Mouse (Mus musculus) adrenal gland, postnatal 25 days (tissue): ENCODE data around the gene Bahcc1. TPM values are rescaled to one million over a fixed set of nuclear protein-coding genes. Genes with fewer than 3 reads are reported as not detected.

Source experiments
- DNase-seq: peaks from one replicate; pipeline ENCODE4 v3.0.0; 2021; ENCODE audit warnings: mixed read lengths
- long read RNA-seq: library from polyadenylated mRNA; stranded (forward); transcript quantifications from one replicate; pipeline ENCODE4 v2.0.0, GENCODE M21; 2021
- total RNA-seq: library from RNA; stranded (reverse); gene quantifications from 2 replicates; pipeline ENCODE4 v1.2.3, GENCODE M21; 2021

Bahcc1 gene
- total RNA-seq, result 23.8 and 25.8 TPM in 2 replicates
- long read RNA-seq, partial matches to known transcripts, result 1 of 3 reads
- long read RNA-seq, other reads (novel, unspliced or antisense), result 2 of 3 reads

DNA sequence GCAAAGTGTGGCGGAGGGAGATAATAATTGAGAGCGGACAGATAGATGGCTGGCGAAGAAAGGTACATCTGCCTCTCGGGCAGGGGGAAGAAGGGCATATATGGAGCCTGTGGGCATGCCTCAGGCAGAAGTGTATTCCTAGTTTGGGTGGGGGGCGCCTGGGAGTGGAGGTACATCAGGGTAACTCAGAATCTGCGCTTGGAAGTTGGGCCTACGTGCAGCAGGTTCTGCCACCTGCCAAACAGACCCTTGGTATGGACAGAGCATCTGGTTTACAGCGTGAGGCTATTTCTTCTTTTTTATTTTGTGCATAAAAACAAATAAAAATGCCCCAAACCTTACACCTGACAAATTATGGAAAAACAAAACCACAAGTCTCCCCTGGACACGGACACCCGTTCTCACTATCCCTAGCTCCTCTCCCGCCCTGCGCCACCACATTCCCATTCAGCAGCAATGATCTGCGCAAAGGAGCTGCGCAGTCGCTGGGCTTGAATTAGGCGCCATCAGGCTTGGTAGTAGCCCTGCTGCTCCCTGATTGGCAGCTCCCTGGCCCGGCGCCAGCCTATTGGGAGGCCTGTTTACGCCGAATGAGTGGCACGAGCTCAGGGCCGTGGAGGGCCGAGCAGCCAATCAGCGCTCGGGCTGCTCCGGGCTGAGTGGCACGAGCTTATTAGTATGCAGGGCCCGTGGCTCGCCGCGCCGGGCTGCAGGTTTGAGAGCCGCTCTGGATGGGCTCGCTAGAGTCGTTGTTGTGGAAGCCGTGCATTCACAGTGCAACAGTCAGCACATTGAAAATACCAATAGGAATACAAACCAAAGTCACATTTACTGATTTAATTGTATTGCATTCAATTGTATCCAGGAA, at the start of gene Bahcc1:
Gene Bahcc1, plus strand, starts transcription at position 718 of the 868 bp plus-strand sequence.
- peak; percentile 100 for DNase-seq

DNA sequence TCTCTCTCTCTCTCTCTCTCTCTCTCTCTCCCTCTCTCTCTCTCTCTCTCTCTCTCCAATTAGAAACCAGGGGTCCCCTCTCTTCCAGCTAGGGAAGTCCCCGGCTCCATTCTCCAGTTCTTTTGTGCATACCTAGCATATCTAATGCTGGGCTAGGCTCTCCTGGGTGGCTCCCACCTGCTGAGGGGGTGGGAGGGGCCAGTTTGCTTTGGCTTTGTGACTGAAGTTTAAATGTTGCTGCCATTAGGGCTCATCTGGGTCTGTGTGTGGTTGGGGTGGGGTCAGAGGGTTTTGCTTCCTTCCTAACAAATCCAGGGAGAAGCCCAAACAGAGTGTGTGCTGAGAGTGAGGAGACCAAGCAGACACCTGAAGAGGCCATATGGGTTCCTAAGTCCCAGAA, 49.6 kb upstream of the Bahcc1 start:
- no peak for DNase-seq

DNA sequence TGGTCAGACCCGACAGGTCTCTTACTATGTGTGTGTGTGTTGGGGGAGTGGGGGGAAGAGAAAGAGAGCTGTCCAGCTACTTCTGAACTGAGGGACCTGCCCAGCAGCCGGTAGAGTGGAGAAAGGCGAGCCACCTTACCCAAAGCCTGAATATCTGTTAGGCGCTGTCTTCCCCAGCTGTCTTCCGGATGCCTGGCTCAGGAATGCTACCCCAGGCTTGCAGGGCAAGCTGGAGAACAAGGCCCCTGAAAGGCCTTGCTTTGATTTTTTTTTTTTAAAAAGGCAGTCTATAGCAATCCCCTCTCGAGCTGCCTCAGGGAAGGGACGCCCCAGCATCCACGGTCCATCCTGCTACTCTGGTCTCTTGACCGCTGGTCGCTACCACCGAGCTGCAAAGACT, 49.0 kb upstream of the Bahcc1 start:
- DNase-seq, result no peak

GRCm38 (mm10) chr11:120184371-120185315, 48.1 kb upstream of the Bahcc1 start:
- DNase-seq, result peak; percentile 57

DNA sequence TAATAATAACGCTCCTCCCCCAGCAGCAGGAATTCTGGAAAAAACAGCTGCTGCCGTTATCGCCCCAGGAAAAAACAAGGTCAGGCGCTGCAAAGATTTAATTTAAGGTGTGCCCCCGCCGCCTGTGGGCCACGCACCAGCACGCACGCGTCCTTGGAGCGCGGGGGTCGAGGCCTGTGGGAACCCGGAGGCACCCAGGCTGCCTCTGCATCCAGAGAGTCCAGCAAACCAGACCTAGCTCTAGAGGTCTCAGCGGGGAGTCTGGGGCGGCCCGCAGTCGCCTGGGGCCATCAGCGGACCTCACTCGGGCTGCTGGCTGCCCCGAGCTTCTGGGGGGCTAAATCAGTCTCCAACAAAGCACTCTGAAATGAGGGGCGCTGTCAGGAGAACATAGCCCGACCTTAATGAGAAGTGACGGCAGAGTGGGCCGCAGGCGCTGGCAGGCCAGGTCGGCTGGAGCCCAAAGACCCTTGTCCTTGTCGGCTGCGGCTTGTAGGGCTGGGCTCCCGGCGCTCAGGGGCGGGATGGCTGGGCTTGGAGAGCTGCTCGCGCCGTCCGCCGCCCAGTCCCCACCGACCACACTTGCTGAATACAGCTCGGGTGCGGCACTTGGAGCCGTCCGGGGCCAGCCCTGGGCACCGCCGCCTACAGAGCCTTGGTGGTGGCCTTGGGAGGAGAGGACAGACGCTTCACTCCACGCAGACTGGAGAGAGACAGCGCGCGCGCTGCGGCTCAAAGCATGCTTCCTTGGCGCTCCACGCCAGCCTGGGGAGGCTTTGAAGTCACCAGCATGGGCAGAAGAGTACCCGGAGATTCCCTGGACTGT, 47.2 kb upstream of the Bahcc1 start:
- peak; percentile 78 for DNase-seq

- DNase-seq, result no peak
Observed at GRCm38 (mm10) chr11:120186145-120186740, 46.5 kb upstream of the Bahcc1 start.

DNA sequence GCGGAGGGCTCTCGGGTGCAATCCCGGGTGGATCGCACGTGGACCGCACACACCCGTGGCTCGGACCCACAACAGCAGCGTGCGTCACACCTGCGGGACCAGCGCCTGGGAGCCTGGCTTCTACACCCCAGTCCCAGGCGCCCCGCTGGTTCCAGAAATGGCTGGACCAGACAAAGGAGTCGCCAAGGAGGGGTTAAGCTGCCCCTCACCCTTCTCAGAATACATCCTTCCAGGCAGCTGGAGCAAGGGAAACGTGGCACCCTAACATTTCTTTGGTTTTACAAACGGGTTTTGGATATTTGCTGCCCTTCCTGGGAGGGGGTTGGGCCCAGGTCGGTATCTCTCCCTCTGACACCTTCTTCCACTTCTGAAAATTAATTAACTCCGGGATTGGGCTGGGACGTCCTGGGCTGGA, 45.9 kb upstream of the Bahcc1 start:
- DNase-seq, result peak; percentile 61

DNA sequence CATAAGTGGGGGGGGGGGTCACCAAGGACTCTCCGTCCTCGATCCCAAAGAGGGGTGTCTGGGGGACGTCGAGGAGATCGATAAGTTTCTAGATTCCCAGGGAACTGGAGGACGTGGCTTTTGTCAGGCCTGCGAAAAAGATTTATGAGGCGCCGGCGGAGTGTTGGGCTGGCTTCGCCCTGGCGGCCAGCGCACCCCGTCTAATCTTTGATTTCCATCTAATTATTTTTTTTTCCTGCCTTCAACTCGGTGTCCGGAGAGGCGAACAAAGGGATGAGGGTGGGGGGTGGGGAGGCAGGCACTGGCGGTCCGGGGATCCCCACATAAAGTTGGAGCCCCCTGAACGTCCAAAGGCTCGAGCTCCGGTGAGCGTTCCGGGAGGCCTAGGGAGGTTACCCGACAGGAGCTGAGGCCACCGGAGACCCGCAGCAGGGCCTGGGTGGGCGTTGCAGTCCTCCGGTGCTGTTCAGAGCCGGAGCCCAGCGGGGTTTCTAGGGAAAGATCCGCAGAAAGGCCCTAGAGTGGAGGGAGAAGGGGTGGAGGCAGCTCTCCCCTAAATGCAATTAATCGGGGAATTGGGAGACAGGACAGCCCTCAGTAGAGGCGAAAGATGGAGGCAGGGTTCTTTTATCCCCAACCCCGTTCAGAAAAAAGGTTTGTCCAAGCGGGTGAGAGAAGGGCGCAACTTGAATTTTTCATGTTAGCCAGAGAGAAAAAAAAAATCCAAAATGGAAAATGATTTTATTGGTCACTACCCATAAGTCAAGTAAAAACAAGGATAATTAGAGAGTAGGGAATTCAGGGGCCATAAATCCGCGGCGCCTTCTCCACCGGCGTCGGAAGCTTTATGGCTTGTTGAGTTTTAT, 45.3 kb upstream of the Bahcc1 start:
- no peak for DNase-seq

DNA sequence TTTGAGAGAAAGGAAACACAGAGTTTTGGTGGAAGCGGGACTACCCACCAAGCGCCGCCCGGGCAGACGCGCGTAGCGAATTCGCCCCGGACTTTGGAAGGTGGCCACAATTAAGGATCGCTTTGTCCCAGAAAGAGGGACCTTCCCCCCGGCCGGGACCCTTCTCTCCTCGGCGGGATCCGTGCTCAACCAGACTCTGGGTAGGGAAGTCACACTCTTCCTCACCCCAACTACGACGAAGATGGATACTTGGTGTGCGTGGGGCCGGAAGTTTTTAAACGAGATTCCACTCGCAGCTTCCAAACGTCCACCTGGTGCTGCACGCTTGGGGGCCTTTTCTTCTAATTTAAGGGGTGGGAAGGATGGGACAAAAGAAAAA, 44.7 kb upstream of the Bahcc1 start:
- DNase-seq, result no peak

DNA sequence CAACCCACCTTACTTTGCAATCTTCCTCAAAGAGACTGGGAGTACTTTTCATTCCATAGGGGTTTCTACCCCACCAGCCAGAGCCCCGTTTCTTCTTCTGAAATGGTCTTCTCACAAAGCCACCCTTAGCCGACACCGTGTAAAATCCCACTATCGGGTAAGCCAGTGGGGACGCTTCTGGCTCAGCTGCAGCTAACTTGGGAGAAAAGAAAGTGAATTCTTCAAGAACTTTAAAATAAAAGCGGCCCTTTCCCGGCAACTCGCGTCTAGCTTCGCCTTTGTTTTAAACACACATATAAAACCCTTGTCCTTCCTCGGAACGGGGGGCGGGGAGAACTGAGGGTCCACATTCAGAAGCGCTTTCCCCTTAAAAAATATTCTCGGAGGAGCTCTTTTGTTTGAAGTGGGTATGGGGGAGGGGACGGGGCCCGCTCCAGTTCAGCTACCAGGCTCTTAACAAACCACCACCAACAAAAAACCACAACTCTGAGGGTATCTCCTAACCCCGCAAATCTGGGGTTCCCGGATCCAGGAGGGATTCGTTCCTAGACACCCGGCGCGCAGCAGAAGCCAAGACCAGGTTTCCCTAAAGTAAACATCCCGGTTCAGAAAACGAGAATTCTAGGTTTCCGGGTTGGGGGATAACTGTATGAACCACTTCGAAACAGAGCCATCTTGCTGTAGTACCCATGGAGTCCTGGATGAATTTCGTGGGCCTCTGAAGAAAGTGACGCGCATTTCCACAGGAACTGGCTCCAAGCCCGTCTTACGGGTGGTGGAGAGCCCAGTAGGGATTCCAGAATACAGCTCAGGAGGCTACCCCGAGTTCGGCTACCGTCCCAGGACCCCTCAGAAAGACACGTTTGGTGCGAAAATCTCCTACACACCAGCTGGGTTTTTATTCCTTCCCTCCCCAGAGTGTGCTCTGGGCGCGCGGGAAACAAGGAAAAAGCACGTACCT, 44.0 kb upstream of the Bahcc1 start:
- peak; percentile 56 for DNase-seq

DNA sequence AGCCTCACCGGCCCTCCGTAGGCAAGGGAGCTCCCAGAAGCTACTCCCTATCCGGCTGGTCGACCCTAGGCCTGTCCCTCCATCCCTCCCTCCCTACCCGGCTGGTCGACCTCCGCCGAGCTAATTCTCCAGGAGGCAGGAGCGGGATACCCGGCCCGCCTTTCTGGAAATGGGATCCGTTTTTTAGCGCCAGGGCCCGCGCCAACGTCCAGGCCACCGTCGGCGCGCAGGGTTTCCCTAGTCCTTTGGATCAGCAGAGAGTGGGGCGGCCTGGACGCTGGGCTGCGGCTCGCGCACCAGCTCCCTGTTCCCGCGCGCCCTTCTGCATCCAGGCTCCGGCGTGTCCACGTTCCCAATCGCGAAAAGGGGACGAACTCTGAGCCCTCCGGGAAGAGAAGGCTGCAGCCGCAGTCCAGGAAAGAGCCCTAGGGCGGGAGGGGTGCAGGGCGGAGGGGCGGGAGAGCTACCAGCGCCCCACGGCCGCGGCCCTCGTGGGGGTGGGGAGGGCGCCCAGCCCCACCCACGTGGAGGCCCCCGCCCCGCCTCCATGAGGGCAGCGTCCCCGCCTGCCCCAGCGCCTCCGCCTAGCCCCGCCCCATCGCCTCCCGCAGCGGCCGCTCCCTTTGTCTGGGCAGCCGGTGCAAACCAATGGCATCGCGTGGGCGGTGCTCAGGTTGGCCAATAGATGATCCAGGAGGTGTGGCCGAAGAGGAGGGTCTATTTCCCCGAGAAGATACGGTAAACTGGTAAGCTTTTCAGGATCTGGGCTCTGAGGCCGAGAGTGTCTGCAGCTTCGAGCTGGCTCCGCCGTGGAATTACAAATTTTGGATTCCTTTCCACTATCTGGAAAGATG, 43.1 kb upstream of the Bahcc1 start:
- DNase-seq, result peak; percentile 100

GRCm38 (mm10) chr11:120190526-120191412, 42.0 kb upstream of the Bahcc1 start:
- DNase-seq, result no peak

- DNase-seq, result no peak
Observed at GRCm38 (mm10) chr11:120198831-120199230, 33.9 kb upstream of the Bahcc1 start.

GRCm38 (mm10) chr11:120199766-120200165, 33.0 kb upstream of the Bahcc1 start:
- no peak for DNase-seq

DNA sequence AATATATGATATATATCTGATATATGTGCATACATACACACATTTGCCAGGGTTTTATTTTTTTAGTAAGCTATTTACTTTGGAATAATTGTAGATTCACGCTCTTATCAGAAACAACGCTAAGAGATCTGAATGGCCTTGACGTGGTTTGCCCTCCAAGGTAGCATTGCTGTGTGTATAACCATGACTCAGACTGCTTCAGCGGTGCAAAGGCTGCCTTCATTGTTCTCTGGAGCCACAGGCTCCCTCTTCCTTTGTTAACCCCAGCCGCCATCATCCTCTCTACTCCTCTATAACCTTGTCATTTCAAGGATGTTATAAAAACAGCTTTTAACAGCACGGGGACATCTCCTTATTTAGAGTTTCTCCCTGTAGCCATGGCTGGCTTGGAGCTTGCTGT, 32.1 kb upstream of the Bahcc1 start:
- DNase-seq, result no peak

GRCm38 (mm10) chr11:120204200-120204599, 28.5 kb upstream of the Bahcc1 start:
- DNase-seq, result no peak

DNA sequence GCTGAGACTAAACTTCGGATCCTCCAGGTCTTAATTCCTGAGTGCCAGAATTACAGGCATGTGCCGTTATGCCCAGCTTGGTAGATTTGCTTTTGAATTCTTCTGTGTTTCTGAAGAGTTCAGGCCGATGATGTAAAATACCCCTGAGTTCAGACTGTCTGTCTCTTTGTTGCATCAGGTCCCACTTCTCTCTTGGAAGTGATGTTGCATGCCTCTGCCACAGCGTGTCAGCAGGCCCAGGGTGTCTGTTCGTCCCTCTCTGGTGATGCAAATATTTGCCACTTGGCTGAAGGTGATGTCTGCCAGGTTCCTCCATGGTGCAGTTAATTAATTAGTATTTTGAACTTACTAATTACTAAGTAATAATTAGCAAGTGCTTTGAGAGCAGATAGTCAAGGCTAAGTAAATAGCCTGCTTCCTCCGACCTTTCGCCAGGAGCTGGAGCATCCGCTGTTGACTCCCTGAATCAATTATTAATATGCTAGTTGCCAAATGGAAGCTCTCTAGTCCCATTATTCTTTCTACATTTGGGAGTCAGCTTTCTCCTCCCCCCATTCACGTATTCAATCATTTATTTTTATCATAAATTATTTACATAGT, 26.6 kb upstream of the Bahcc1 start:
- no peak for DNase-seq
